Mouse (Mus musculus) spleen, adult 2 months (tissue): ENCODE results near the gene Reln. TPM values are rescaled to one million over a fixed set of nuclear protein-coding genes. Genes with fewer than 3 reads are reported as not detected.

Source experiments
- DNase-seq, 2 experiments: peaks; one replicate each; pipeline versions ENCODE4 v3.0.0 to v3.0.0-alpha.2; 2012 to 2021; ENCODE audit warnings: low spot score in 2 of 2, low read depth in 1 of 2
- H3K27ac ChIP-seq: fragments of 200-500 bp; 2 replicates; pipeline ENCODE4 v1.5.1; 2012; ENCODE audit warnings: low read length, inconsistent platforms; ENCODE audit not compliant: insufficient read depth
- H3K27me3 ChIP-seq: fragments of 200-500 bp; 2 replicates; pipeline ENCODE4 v1.6.1; 2012; ENCODE audit warnings: mild to moderate bottlenecking, moderate library complexity, low read length, inconsistent platforms; ENCODE audit not compliant: control insufficient read depth, insufficient read depth
- H3K36me3 ChIP-seq: fragments of 200-500 bp; 2 replicates; pipeline ENCODE4 v1.6.1; 2012; ENCODE audit warnings: mild to moderate bottlenecking, low read length, inconsistent platforms; ENCODE audit not compliant: control insufficient read depth, insufficient read depth
- H3K4me1 ChIP-seq: fragments of 200-500 bp; 2 replicates; pipeline ENCODE4 v1.6.1; 2011; ENCODE audit warnings: inconsistent platforms; ENCODE audit not compliant: control insufficient read depth, insufficient read depth, insufficient read length
- H3K4me3 ChIP-seq: fragments of 200-500 bp; 2 replicates; pipeline ENCODE4 v1.5.1; 2011; ENCODE audit warnings: mild to moderate bottlenecking, inconsistent platforms; ENCODE audit not compliant: insufficient read depth, insufficient read length; ENCODE audit errors: extremely low read depth
- CTCF ChIP-seq: fragments of 200-500 bp; IDR thresholded peaks from 2 replicates; pipeline ENCODE4 v1.5.1; 2011; ENCODE audit warnings: mild to moderate bottlenecking, inconsistent platforms; ENCODE audit not compliant: insufficient read depth, insufficient read length, insufficient replicate concordance; ENCODE audit errors: extremely low read depth
- POLR2A ChIP-seq: fragments of 200-500 bp; IDR thresholded peaks from 2 replicates; pipeline ENCODE4 v1.6.1; 2011; ENCODE audit warnings: low read depth, low read length, inconsistent platforms
- WGBS: fragments of 180-500 bp; shearing (Covaris S2); methylation state at CpG from one replicate; pipeline ENCODE4 v1.1.7; 2018; 5-methylcytosine and 5-hydroxymethylcytosine counted together
- polyA plus RNA-seq: library from polyadenylated mRNA; depleted of rRNA; stranded (reverse); fragments of >200 nt; gene quantifications from 2 replicates; pipeline ENCODE4 v1.2.3, GENCODE M21; 2012

The Reln gene
- polyA plus RNA-seq, 1 experiment, result 3.8 TPM

- no peak for DNase-seq
- H3K4me3 ChIP-seq, result no peak overlapping the region
- WGBS, result 93% methylated on average over 6 of the region's 6 CpGs
- H3K27me3 ChIP-seq, result no peaks in the 10 kb centered on the region
- H3K36me3 ChIP-seq, result no peaks in the 10 kb centered on the region
- H3K4me1 ChIP-seq, result no peaks in the 10 kb centered on the region
- H3K27ac ChIP-seq, result no peak overlapping the region
- TF ChIP-seq CTCF (no peak), POLR2A (no peak)
Measured at GRCm38 (mm10) chr5:22041825-22042224, 302.7 kb downstream of the Reln start.

GRCm38 (mm10) chr5:22039375-22040149, 304.9 kb downstream of the Reln start:
- Histone ChIP-seq H3K36me3 (no peaks in the 10 kb centered on the region), H3K27ac (no peak overlapping the region), H3K4me1 (no peaks in the 10 kb centered on the region), H3K27me3 (no peaks in the 10 kb centered on the region), H3K4me3 (no peak overlapping the region)
- no peak for DNase-seq
- WGBS, result 89% methylated on average over 12 of the region's 12 CpGs
- TF ChIP-seq CTCF, result no peak
- TF ChIP-seq POLR2A, result no peak

GRCm38 (mm10) chr5:22035201-22035600, 309.3 kb downstream of the Reln start:
- 86% methylated on average over 8 of the region's 8 CpGs for WGBS
- H3K4me1 ChIP-seq, result no peaks in the 10 kb centered on the region
- no peak for TF ChIP-seq POLR2A
- TF ChIP-seq CTCF, result no peak
- H3K4me3 ChIP-seq, result no peak overlapping the region
- DNase-seq, result no peak
- no peak overlapping the region for H3K27ac ChIP-seq
- H3K27me3 ChIP-seq, result no peaks in the 10 kb centered on the region
- H3K36me3 ChIP-seq, result no peaks in the 10 kb centered on the region

- TF ChIP-seq POLR2A (no peak), CTCF (no peak)
- no peaks in the 10 kb centered on the region for H3K4me1 ChIP-seq
- H3K27ac ChIP-seq, result no peak overlapping the region
- 92% methylated on average over 8 of the region's 8 CpGs for WGBS
- H3K4me3 ChIP-seq, result no peak overlapping the region
- DNase-seq, result no peak
- no peaks in the 10 kb centered on the region for H3K27me3 ChIP-seq
- H3K36me3 ChIP-seq, result no peaks in the 10 kb centered on the region
Measured at GRCm38 (mm10) chr5:22033039-22033438, 311.5 kb downstream of the Reln start.

DNA sequence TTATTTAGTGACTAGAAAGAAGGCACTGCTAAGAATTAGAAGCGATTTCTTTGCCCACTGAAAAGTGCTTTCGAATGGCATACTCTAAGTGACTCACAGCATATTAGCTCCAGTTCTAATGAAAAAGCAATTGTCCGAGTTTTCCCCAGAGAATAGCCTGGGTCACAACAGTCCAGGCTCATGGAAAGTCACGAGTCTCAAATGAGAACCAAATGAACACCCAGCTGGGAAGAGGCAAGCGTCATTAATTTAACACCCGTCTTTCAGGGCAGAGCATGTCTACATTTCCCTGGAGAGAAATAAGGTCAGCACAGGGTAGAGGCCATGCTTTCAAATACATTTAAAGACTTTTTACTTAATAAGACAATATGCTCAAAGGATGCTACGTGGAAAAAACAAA, 312.8 kb downstream of the Reln start:
- WGBS, result 80% methylated on average over 7 of the region's 7 CpGs
- TF ChIP-seq CTCF, result no peak
- TF ChIP-seq POLR2A, result no peak
- no peak for DNase-seq
- Histone ChIP-seq H3K27me3 (no peaks in the 10 kb centered on the region), H3K36me3 (no peaks in the 10 kb centered on the region), H3K4me3 (no peak overlapping the region), H3K4me1 (peaks cover 4% of the 10 kb centered on the region; the same call in 1 of the 2 replicates), H3K27ac (no peak overlapping the region)

GRCm38 (mm10) chr5:22028379-22028778, 316.1 kb downstream of the Reln start:
- Histone ChIP-seq H3K4me1 (peaks cover 4% of the 10 kb centered on the region; the same call in 1 of the 2 replicates), H3K27me3 (no peaks in the 10 kb centered on the region), H3K36me3 (no peaks in the 10 kb centered on the region), H3K4me3 (no peak overlapping the region), H3K27ac (no peak overlapping the region)
- WGBS, result 75% methylated on average over 11 of the region's 11 CpGs
- TF ChIP-seq POLR2A (no peak), CTCF (no peak)
- DNase-seq, result no peak

DNA sequence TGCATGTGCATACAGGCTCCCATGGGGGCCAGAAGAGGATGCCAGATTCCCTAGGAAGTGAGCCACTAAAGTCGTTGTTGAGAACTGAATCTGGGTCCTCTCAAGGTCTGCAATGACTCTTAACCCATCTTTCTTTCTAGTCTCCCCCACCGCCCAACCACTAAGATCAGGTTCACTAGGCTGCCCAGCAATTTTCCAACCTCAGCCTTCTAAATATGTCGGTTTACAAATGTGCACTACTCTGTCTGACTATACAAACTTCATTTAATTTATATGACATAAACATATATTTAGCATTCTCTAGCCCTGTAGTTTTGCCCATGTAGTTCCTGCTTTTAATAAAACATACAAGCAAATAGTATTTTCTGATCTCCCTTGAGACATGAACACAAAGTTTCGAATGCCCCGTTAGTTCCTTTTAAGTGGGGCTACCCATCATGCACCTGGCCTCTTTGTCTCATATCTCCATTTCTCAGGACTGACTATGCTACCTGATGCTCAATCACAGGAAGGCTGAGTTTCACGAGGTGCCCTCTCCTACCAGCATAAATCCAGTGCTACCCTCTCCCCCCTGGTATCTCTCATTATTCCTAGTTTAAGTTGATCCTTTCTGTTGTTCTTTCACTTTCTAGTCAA, 317.1 kb downstream of the Reln start:
- peaks cover 4% of the 10 kb centered on the region; the same call in 1 of the 2 replicates for H3K4me1 ChIP-seq
- H3K27me3 ChIP-seq, result no peaks in the 10 kb centered on the region
- 59% methylated on average over 6 of the region's 6 CpGs for WGBS
- H3K36me3 ChIP-seq, result no peaks in the 10 kb centered on the region
- DNase-seq, result peak; percentile 22 to 37
- no peak overlapping the region for H3K4me3 ChIP-seq
- TF ChIP-seq POLR2A (no peak), CTCF (no peak)
- H3K27ac ChIP-seq, result peak overlapping the region; percentile 9; the same call in 1 of the 2 replicates
